8 mouse cellular contexts compared by ENCODE assay signal in genomic region chr4:109238428-109239268, GRCm38 (mm10). TPM values are rescaled to one million over a fixed set of nuclear protein-coding genes. Genes with fewer than 3 reads are reported as not detected.
DNase-seq lines count a peak whose midpoint lies in the region; ATAC-seq and TF ChIP-seq lines count a peak whose summit lies in the region.
"Had no signal": no experiment of that assay in that cellular context is flagged by ENCODE, and none has a peak within 500 bp of the region (broad histone marks: within the 10 kb centered on the region; RNA-seq: fewer than 3 reads in every experiment).

No protein-coding gene starts in this region.

- no peaks in the 10 kb centered on the region; the same call in 1 of the 2 replicates for H3K4me1 ChIP-seq in forebrain, postnatal 0 days (ENCODE audit: insufficient read depth)

- H3K9ac ChIP-seq in forebrain, postnatal 0 days, result no peak overlapping the region
- H3K9ac ChIP-seq: hindbrain, embryonic 15.5 days had no signal

- H3K9me3 ChIP-seq in forebrain, postnatal 0 days (ENCODE audit: low read length), result no peaks in the 10 kb centered on the region
- H3K9me3 ChIP-seq: hindbrain, embryonic 15.5 days had no signal

- H3K36me3 ChIP-seq in forebrain, postnatal 0 days (ENCODE audit: insufficient read depth), result no peaks in the 10 kb centered on the region
- H3K36me3 ChIP-seq: hindbrain, embryonic 15.5 days had no signal

- DNase-seq in right cerebral cortex, adult 18-20 months, result peak; percentile 43
- DNase-seq in right cerebral cortex, postnatal 4 days, result no peak
- peak; percentile 54 for DNase-seq in cerebellum, adult 9-10 months
- DNase-seq in kidney, postnatal 36 days, result peak; percentile 71 to 76
- DNase-seq in skeletal muscle tissue, adult 2 months (ENCODE audit: low read depth, low spot score), result peak; percentile 73
- no peak for DNase-seq in neural tube, embryonic 10.5 days (ENCODE audit: extremely low spot score, low spot score)
- no peak for DNase-seq in forebrain, postnatal 0 days

- no peak for TF ChIP-seq CTCF in forebrain, postnatal 0 days (IDR thresholded peaks at IDR 0.05; ENCODE audit: low read depth)

- 73% methylated on average over 24 of the region's 24 CpGs for WGBS in forebrain, postnatal 0 days

- no peak overlapping the region for H3K4me2 ChIP-seq in forebrain, postnatal 0 days (ENCODE audit: low read depth)
- H3K4me2 ChIP-seq: hindbrain, embryonic 15.5 days had no signal

- ATAC-seq in forebrain, postnatal 0 days, result no peak

- no peaks in the 10 kb centered on the region for H3K27me3 ChIP-seq in forebrain, postnatal 0 days (ENCODE audit: insufficient read depth, low read length)
- H3K27me3 ChIP-seq: hindbrain, embryonic 15.5 days had no signal

- H3K27ac ChIP-seq in forebrain, postnatal 0 days (ENCODE audit: low read depth, low read length), result no peak overlapping the region
- H3K27ac ChIP-seq: hindbrain, embryonic 15.5 days had no signal

- no peak overlapping the region for H3K4me3 ChIP-seq in forebrain, postnatal 0 days (ENCODE audit: low read depth, low read length)
- H3K4me3 ChIP-seq: hindbrain, embryonic 15.5 days had no signal

RNA-seq across cellular contexts. Expression of gene Calr4, which starts 4.4 kb away (rescaled TPM):
- total RNA-seq in forebrain, postnatal 0 days (2014; rRNA removed), result 0.23 and 0.62 TPM in 2 replicates
- 0.08 and 0.29 TPM in 2 replicates for polyA plus RNA-seq in forebrain, postnatal 0 days (2015; fragmentation: Nextera tagmentation; extraction: Ambion mirVana)

RNA-seq across cellular contexts. Expression of gene Osbpl9, which starts 36.6 kb away (rescaled TPM):
- 67.0 and 86.4 TPM in 2 replicates for total RNA-seq in forebrain, postnatal 0 days (2014; rRNA removed)
- polyA plus RNA-seq in forebrain, postnatal 0 days (2015; fragmentation: Nextera tagmentation; extraction: Ambion mirVana), result 42.3 and 53.6 TPM in 2 replicates

RNA-seq across cellular contexts. Expression of gene Eps15, which starts 41.4 kb away (rescaled TPM):
- total RNA-seq in forebrain, postnatal 0 days (2014; rRNA removed), result 108 and 109 TPM in 2 replicates
- 33.1 and 42.6 TPM in 2 replicates for polyA plus RNA-seq in forebrain, postnatal 0 days (2015; fragmentation: Nextera tagmentation; extraction: Ambion mirVana)

Comparison
In these comparisons a context has a peak if more than half of its experiments do, and no peak if none do; other contexts are left out.
1. DNase-seq: peak in right cerebral cortex, adult 18-20 months (single experiment), cerebellum, adult 9-10 months (single experiment), kidney, postnatal 36 days (2 of 2) and skeletal muscle tissue, adult 2 months (single experiment); none in right cerebral cortex, postnatal 4 days (single experiment), neural tube, embryonic 10.5 days (single experiment) and forebrain, postnatal 0 days (single experiment).